Mouse (Mus musculus) C2C12 (cell line): ENCODE measurements around the gene Rpl19. TPM values are rescaled to one million over a fixed set of nuclear protein-coding genes. Genes with fewer than 3 reads are reported as not detected.

Experiments
- H3K27me3 ChIP-seq: one replicate; pipeline ENCODE4 v1.6.1; 2011; ENCODE audit not compliant: control insufficient read depth, insufficient read depth, insufficient read length
- H3K36me3 ChIP-seq: one replicate; pipeline ENCODE4 v1.6.1; 2011; ENCODE audit not compliant: control insufficient read depth, insufficient read depth
- H3K4me3 ChIP-seq: one replicate; pipeline ENCODE4 v1.5.1; 2011; ENCODE audit warnings: mild to moderate bottlenecking, control low read depth; ENCODE audit not compliant: poor library complexity, insufficient read depth, severe bottlenecking
- H3K79me2 ChIP-seq: one replicate; pipeline ENCODE4 v1.6.1; 2011; ENCODE audit not compliant: control insufficient read depth, insufficient read depth
- H3K79me3 ChIP-seq: one replicate; pipeline ENCODE4 v1.6.1; 2011; ENCODE audit warnings: low read depth, control low read depth
- H3ac ChIP-seq: one replicate; pipeline ENCODE3; 2011; ENCODE audit warnings: low read depth; ENCODE audit not compliant: control insufficient read depth, insufficient read length
- CEBPB ChIP-seq: IDR thresholded peaks from one replicate; pipeline ENCODE4 v1.6.1; 2011; ENCODE audit warnings: low read depth, mild to moderate bottlenecking, control low read depth, moderate library complexity
- CTCF ChIP-seq: IDR thresholded peaks from one replicate; pipeline ENCODE4 v1.5.1; 2011; ENCODE audit not compliant: control insufficient read depth, insufficient read depth, insufficient read length
- FOSL1 ChIP-seq: IDR thresholded peaks from one replicate; pipeline ENCODE4 v1.8.0; 2011; ENCODE audit warnings: mild to moderate bottlenecking, low read length; ENCODE audit not compliant: poor library complexity, insufficient read depth, severe bottlenecking
- MAX ChIP-seq: IDR thresholded peaks from one replicate; pipeline ENCODE4 v1.6.1; 2011; ENCODE audit warnings: mild to moderate bottlenecking, control low read depth
- MYOD1 ChIP-seq: IDR thresholded peaks from one replicate; pipeline ENCODE4 v1.6.1; 2011; ENCODE audit warnings: low read depth; ENCODE audit not compliant: control insufficient read depth, insufficient read length
- MYOG ChIP-seq: IDR thresholded peaks from one replicate; pipeline ENCODE4 v1.6.1; 2011; ENCODE audit not compliant: control insufficient read depth, insufficient read length; ENCODE audit errors: extremely low read depth
- USF1 ChIP-seq: IDR thresholded peaks from one replicate; pipeline ENCODE4 v1.6.1; 2011; ENCODE audit warnings: low read depth, mild to moderate bottlenecking, control low read depth, moderate library complexity
- polyA plus RNA-seq: library from polyadenylated mRNA; unstranded; fragments of >200 nt; fragmentation: generic; extraction: Trizol; gene quantifications from one replicate; pipeline ENCODE4 v1.2.1, GENCODE M21; 2012; ENCODE audit warnings: missing spikeins

Rpl19 gene
- polyA plus RNA-seq, 1 experiment, result 3,682 TPM

GRCm38 (mm10) chr11:98059662-98060061, 33.2 kb downstream of the Rpl19 start:
- TF ChIP-seq MAX (peak; percentile 64), CTCF (no peak), CEBPB (peak; percentile 98), USF1 (no peak)
- Histone ChIP-seq H3K36me3 (no peaks in the 10 kb centered on the region), H3ac (peak overlapping the region; percentile 3), H3K79me2 (no peaks in the 10 kb centered on the region), H3K79me3 (no peaks in the 10 kb centered on the region), H3K4me3 (no peak overlapping the region), H3K27me3 (no peaks in the 10 kb centered on the region)

GRCm38 (mm10) chr11:98060104-98060692, 33.7 kb downstream of the Rpl19 start:
- no peaks in the 10 kb centered on the region for H3K79me2 ChIP-seq
- no peak for TF ChIP-seq FOSL1
- TF ChIP-seq MYOG, result no peak
- TF ChIP-seq MAX, result no peak
- TF ChIP-seq CTCF, result no peak
- no peak for TF ChIP-seq USF1
- H3K4me3 ChIP-seq, result no peak overlapping the region
- H3K27me3 ChIP-seq, result no peaks in the 10 kb centered on the region
- H3K36me3 ChIP-seq, result no peaks in the 10 kb centered on the region
- no peaks in the 10 kb centered on the region for H3K79me3 ChIP-seq
- no peak overlapping the region for H3ac ChIP-seq

GRCm38 (mm10) chr11:98061441-98061840, 34.9 kb downstream of the Rpl19 start:
- TF ChIP-seq CTCF (no peak), CEBPB (no peak), FOSL1 (no peak)
- Histone ChIP-seq H3K27me3 (no peaks in the 10 kb centered on the region), H3K79me3 (no peaks in the 10 kb centered on the region), H3K36me3 (no peaks in the 10 kb centered on the region), H3K4me3 (no peak overlapping the region), H3ac (no peak overlapping the region), H3K79me2 (no peaks in the 10 kb centered on the region)

GRCm38 (mm10) chr11:98061904-98062562, 35.5 kb downstream of the Rpl19 start:
- Histone ChIP-seq H3K79me2 (no peaks in the 10 kb centered on the region), H3ac (no peak overlapping the region), H3K36me3 (no peaks in the 10 kb centered on the region), H3K79me3 (no peaks in the 10 kb centered on the region), H3K27me3 (no peaks in the 10 kb centered on the region), H3K4me3 (no peak overlapping the region)
- no peak for TF ChIP-seq CTCF
- no peak for TF ChIP-seq MYOD1
- TF ChIP-seq USF1, result peak; percentile 86
- peak; percentile 8 for TF ChIP-seq FOSL1

GRCm38 (mm10) chr11:98066201-98066600, 39.7 kb downstream of the Rpl19 start:
- no peak for TF ChIP-seq CEBPB
- TF ChIP-seq USF1, result no peak
- no peak for TF ChIP-seq CTCF
- TF ChIP-seq MYOD1, result no peak
- TF ChIP-seq MYOG, result no peak
- H3ac ChIP-seq, result no peak overlapping the region
- H3K79me3 ChIP-seq, result no peaks in the 10 kb centered on the region
- no peak overlapping the region for H3K4me3 ChIP-seq
- H3K79me2 ChIP-seq, result no peaks in the 10 kb centered on the region
- H3K36me3 ChIP-seq, result no peaks in the 10 kb centered on the region
- H3K27me3 ChIP-seq, result no peaks in the 10 kb centered on the region

- Histone ChIP-seq H3K79me3 (no peaks in the 10 kb centered on the region), H3K79me2 (no peaks in the 10 kb centered on the region), H3K4me3 (no peak overlapping the region), H3ac (no peak overlapping the region), H3K36me3 (no peaks in the 10 kb centered on the region), H3K27me3 (no peaks in the 10 kb centered on the region)
- TF ChIP-seq USF1 (no peak), CTCF (no peak), FOSL1 (no peak), MYOG (no peak), CEBPB (no peak), MAX (no peak), MYOD1 (no peak)
Measured at GRCm38 (mm10) chr11:98067255-98067654, 40.7 kb downstream of the Rpl19 start.
